Mouse (Mus musculus): ENCODE measurements around the gene Nog.

Gene Nog

GRCm38 (mm10) chr11:89265080-89265479, 37.1 kb downstream of the Nog start:
- no peak for DNase-seq

GRCm38 (mm10) chr11:89259338-89259915, 42.7 kb downstream of the Nog start:
- no peak for DNase-seq

- DNase-seq, result no peak
Measured at GRCm38 (mm10) chr11:89257893-89258292, 44.2 kb downstream of the Nog start.

GRCm38 (mm10) chr11:89253973-89254372, 48.2 kb downstream of the Nog start:
- DNase-seq, result no peak

Measured in right cerebral cortex, postnatal 25 days (tissue).